Mouse (Mus musculus) liver, postnatal 0 days (tissue): ENCODE results near the gene Amz1.

ENCODE experiments used
- CTCF ChIP-seq: sonication (generic); IDR thresholded peaks from 2 replicates; pipeline ENCODE4 v1.5.1; 2016; ENCODE audit warnings: antibody characterized with exemption, low read depth
- EP300 ChIP-seq: IDR thresholded peaks from 2 replicates; pipeline ENCODE4 v1.6.1; 2016; ENCODE audit warnings: antibody characterized with exemption, low read depth, mild to moderate bottlenecking

DNA sequence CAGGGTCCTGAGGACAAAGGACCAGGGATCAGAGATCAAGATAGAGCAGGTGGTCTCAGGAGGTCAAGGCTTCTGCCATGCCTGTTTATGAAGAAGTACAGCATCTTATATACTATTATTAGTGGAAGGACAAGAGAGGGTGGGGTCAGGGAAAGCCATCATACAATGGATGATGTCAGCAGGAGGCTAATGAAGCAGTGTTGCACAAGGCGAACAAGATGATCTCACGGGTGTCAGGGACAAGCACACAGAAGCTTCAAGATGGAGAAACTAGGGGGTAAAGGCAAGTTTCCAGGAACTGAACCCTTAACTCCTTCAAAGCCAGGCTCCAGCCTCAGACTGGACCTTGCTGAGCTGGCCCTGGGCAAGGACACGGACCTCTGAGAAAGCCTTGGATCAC lies 1.8 kb upstream of the Amz1 start:
- TF ChIP-seq CTCF (no peak), EP300 (no peak)
